Mouse (Mus musculus) intestine, embryonic 14.5 days (tissue): ENCODE measurements at regions not wholly inside any gene's neighbourhood (a gene's known extent, or its start where the extent isn't known, plus 50 kb on each side); places are given as distances from the start of the nearest gene placed in this dataset.
A peak's percentile ranks its signal among the peaks of the same experiment; 100 is the strongest.

Experiments used
- ATAC-seq: fragments of 200-750 bp; cut with Nextera tagmentation; replicated peaks from 2 replicates; pipeline ENCODE4 v1.8.0; 2017; ENCODE audit warnings: low read depth, moderate number of reproducible peaks, moderate TSS enrichment, moderate library complexity; ENCODE audit not compliant: low FRiP score, low TSS enrichment
- DNase-seq: peaks from one replicate; pipeline ENCODE4 v3.0.0-alpha.2; 2018; ENCODE audit warnings: low spot score
- H3K27ac ChIP-seq: fragments of 300-500 bp; sonication (generic); 2 replicates; pipeline ENCODE4 v1.5.1; 2014; ENCODE audit warnings: low read depth, mild to moderate bottlenecking, control low read depth
- H3K27me3 ChIP-seq: fragments of 300-500 bp; sonication (generic); replicated peaks from 2 replicates; pipeline ENCODE4 v1.6.1; 2014; ENCODE audit warnings: low read length, control low read depth; ENCODE audit not compliant: control insufficient read depth, insufficient read depth
- H3K36me3 ChIP-seq: fragments of 300-500 bp; sonication (generic); 2 replicates; pipeline ENCODE4 v1.6.1; 2014; ENCODE audit warnings: low read length, control low read depth; ENCODE audit not compliant: control insufficient read depth, insufficient read depth
- H3K4me1 ChIP-seq: fragments of 300-500 bp; sonication (generic); replicated peaks from 2 replicates; pipeline ENCODE4 v1.6.1; 2014; ENCODE audit warnings: low read length, control low read depth, mixed read lengths; ENCODE audit not compliant: control insufficient read depth, insufficient read depth
- H3K4me2 ChIP-seq: fragments of 300-500 bp; sonication (generic); 2 replicates; pipeline ENCODE4 v1.6.1; 2014; ENCODE audit warnings: low read length
- H3K4me3 ChIP-seq: fragments of 300-500 bp; sonication (generic); 2 replicates; pipeline ENCODE4 v1.5.1; 2014; ENCODE audit warnings: low read depth, low read length, control low read depth, mixed read lengths
- H3K9ac ChIP-seq: fragments of 300-500 bp; sonication (generic); 2 replicates; pipeline ENCODE4 v1.6.1; 2014; ENCODE audit warnings: mild to moderate bottlenecking, low read length
- H3K9me3 ChIP-seq: fragments of 300-500 bp; sonication (generic); 2 replicates; pipeline ENCODE4 v1.6.1; 2016; ENCODE audit warnings: low read length, control low read depth; ENCODE audit not compliant: control insufficient read depth
- WGBS: fragments of 180-500 bp; shearing (Covaris S2); extraction: QIAGEN DNeasy Blood & Tissue Kit; methylation state at CpG from one replicate; pipeline ENCODE4 v1.1.7; 2014; 5-methylcytosine and 5-hydroxymethylcytosine counted together

DNA sequence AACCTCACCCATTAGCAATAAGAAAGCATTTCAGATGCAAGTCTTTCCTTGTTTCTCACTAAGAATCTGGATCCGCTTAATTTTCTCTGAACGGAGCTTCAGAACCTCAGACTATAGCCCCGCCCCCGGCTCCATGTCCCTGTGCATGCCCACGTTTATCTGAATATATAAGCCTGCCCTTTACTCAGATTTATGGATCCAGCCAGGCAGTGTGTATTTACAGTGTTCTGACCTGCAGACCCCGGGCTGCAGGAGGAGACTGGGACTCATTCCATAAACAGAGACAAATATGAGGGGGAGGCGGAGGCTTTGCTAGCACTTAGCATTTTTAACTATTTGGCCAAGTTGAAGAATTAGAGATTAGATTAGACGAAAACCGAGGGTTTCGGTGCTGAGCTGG, 272.9 kb downstream of the Meis1 start:
- Histone ChIP-seq H3K9ac (no peak overlapping the region), H3K27me3 (no peaks in the 10 kb centered on the region), H3K9me3 (no peaks in the 10 kb centered on the region), H3K4me2 (peak overlapping the region; percentile 50), H3K36me3 (no peaks in the 10 kb centered on the region), H3K4me3 (no peak overlapping the region), H3K27ac (peak overlapping the region; percentile 92), H3K4me1 (peaks cover 52% of the 10 kb centered on the region)
- ATAC-seq (peak; percentile 67; the same call in 1 of the 2 replicates), DNase-seq (peak; percentile 74)
- 8% methylated on average over 10 of the region's 10 CpGs for WGBS

DNA sequence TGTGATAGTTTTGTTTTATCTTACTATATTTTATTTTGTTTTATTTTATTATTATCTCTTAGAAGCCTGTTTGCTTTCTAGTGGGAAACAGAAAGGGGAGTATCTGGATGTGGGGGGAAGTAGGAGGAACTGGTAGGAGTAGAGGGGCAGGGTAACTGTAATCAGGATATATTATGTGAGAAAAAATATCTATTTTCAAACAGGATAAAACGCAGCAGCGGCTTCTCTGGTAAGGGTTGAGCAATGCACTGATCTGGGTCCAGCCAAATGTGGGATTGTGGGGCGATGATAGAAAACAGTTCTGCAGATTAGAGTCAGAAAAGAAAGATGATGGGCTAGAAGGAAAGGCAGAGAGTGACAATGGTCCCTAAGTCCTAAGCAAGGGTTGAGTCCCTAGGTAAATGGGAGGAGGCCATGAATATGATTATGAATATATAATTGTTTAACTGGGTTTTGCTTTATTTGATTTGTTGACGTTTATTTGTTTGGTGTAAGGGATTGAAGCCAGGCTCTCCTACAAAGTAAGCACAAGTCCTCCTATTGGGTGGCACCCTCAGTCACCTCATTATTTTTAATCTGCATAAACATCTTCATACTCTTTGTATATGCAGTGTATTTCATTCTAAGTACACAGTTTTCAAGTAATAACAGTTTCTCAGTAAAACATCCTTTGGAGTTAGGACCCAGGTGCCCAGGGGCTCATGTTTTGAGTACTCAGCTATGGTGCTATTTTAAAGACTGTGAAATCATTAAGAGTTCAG, 283.7 kb downstream of the Meis1 start:
- no peak overlapping the region for H3K4me2 ChIP-seq
- ATAC-seq (no peak), DNase-seq (no peak)
- H3K27ac ChIP-seq = no peak overlapping the region
- no peak overlapping the region for H3K9ac ChIP-seq
- H3K27me3 ChIP-seq = no peaks in the 10 kb centered on the region
- no peak overlapping the region for H3K4me3 ChIP-seq
- WGBS = 87% methylated on average over 4 of the region's 4 CpGs
- no peaks in the 10 kb centered on the region for H3K4me1 ChIP-seq
- no peaks in the 10 kb centered on the region for H3K9me3 ChIP-seq
- no peaks in the 10 kb centered on the region for H3K36me3 ChIP-seq

DNA sequence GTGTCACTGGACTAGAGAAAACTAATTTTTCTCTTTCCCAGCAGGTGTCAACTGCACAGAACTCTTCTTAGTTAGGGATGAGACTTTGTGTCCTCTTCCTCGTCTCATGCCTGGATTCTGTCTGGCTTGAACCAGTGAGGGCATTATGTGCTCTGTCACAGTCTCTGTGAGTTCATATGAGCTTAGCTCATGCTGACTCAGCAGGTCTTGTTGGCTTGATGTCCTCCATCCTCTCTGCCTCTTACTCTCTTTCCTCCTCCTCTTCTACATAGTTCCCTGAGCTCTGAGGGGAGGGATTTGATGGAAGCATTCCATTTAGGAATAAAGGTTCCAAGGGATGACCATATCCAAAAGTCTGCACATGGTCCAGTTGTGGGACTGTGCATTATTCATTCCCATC, 284.7 kb downstream of the Meis1 start:
- Histone ChIP-seq H3K9me3 (no peaks in the 10 kb centered on the region), H3K27ac (no peak overlapping the region), H3K4me1 (no peaks in the 10 kb centered on the region), H3K27me3 (no peaks in the 10 kb centered on the region), H3K4me3 (no peak overlapping the region), H3K9ac (no peak overlapping the region), H3K36me3 (no peaks in the 10 kb centered on the region), H3K4me2 (no peak overlapping the region)
- 84% methylated on average over 1 of the region's 1 CpGs for WGBS
- ATAC-seq (no peak), DNase-seq (no peak)

DNA sequence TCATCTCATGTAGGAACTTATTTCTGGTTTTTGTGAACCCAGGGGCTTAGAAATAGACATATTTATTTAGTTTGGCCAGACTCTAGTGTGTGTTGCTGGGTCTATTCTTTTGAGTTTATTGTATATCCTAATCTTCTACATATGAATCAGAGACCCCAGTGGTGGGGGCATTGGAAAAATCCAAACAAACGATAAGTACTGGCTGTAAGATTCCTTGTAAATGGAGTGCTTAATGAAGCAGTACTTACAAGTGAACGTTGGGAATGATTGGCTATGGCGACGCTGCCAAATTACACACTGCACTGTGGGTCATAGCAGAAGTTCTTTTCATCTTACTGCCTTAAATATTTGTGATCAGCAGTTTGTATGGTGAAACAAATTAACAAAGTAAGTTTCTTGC, 289.0 kb downstream of the Meis1 start:
- H3K36me3 ChIP-seq = no peaks in the 10 kb centered on the region
- H3K4me2 ChIP-seq = no peak overlapping the region
- H3K27ac ChIP-seq = no peak overlapping the region
- no peaks in the 10 kb centered on the region for H3K9me3 ChIP-seq
- DNase-seq (no peak), ATAC-seq (no peak)
- H3K27me3 ChIP-seq = no peaks in the 10 kb centered on the region
- H3K4me1 ChIP-seq = no peaks in the 10 kb centered on the region
- WGBS = 67% methylated on average over 4 of the region's 4 CpGs
- H3K9ac ChIP-seq = no peak overlapping the region
- H3K4me3 ChIP-seq = no peak overlapping the region

DNA sequence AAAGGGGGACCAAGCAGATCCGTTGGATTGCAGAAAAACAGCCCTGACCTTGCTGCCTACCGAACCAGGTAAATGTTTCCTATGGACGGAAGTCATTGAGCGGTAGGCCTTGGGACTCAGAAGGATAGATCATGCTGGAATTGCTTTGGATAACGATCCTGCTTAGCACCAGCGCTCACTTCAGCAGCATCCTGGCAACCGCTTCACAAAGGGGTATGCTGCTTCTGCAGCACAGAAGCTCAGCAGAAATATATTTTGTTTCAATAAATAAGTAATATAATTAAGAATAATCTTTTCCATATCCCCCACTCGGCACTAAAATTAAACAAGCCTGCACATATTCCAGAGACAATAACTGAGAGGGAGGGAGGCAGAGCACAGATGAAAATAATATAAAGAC, 296.0 kb downstream of the Meis1 start:
- no peaks in the 10 kb centered on the region for H3K9me3 ChIP-seq
- DNase-seq = no peak
- H3K36me3 ChIP-seq = no peaks in the 10 kb centered on the region
- no peak for ATAC-seq
- H3K27me3 ChIP-seq = no peaks in the 10 kb centered on the region
- H3K4me2 ChIP-seq = no peak overlapping the region
- H3K9ac ChIP-seq = no peak overlapping the region
- 78% methylated on average over 8 of the region's 8 CpGs for WGBS
- H3K4me3 ChIP-seq = no peak overlapping the region
- H3K4me1 ChIP-seq = no peaks in the 10 kb centered on the region; the same call in 1 of the 2 replicates
- H3K27ac ChIP-seq = no peak overlapping the region

DNA sequence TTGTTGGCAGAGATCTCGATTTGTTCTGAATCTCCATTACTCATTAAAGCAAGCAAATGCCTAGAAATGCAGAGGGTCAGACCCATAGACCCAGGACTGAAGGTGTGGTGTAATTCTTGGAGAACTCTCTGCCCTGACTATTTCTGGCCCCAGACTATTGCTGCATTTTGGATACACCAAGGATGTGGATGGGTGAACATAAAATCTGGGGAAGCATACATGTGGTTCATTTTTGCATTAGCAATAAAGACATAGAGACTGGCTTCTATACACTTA, 303.0 kb downstream of the Meis1 start:
- no peak for ATAC-seq
- H3K36me3 ChIP-seq = no peaks in the 10 kb centered on the region
- H3K9me3 ChIP-seq = no peaks in the 10 kb centered on the region
- H3K27me3 ChIP-seq = no peaks in the 10 kb centered on the region
- 0 out of 2 replicates have a peak overlapping the region, but pooled peaks have one; percentile 7 for H3K27ac ChIP-seq
- no peak overlapping the region for H3K4me2 ChIP-seq
- H3K4me1 ChIP-seq = peaks cover 4% of the 10 kb centered on the region; the same call in 1 of the 2 replicates
- DNase-seq = no peak
- no peak overlapping the region for H3K4me3 ChIP-seq
- 37% methylated on average over 1 of the region's 1 CpGs for WGBS
- no peak overlapping the region for H3K9ac ChIP-seq

DNA sequence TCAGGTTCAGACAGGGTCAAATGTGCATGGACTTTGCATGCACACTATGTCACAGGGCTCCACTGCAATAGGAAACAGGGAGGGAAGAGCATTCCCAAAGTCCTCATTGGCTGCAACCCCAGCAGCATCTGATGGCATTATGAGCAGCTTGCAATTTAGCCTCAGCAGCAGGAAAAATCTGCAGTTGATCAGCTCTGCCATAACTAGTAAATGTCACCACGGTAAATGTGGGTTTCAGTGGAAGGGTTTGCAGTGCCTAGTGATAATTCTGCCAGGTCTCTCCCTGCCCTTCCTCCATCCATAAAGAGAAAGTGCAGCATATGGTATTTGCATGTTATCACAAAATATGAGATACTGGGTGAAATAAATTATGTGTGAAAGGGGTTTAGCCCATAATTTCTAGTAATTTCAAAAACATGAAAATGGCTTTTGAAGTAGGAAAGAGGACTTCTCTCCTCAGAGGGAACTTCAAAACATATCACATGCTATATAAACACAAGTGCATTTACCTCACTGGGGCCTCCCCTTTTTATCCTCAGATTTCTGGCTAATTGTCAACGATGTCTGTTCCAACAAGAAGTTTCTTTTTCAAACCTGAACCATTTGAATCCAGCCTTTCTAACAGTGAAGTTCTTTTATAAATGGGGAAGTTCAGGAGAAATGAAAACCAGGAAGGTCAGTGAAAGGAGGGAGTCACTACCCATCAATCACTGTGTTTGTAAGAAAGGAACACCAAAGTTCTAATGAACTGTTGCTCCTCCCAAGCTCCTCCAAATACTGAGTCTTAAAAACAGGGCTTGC, 303.5 kb downstream of the Meis1 start:
- Histone ChIP-seq H3K9me3 (no peaks in the 10 kb centered on the region), H3K36me3 (no peaks in the 10 kb centered on the region), H3K27ac (peak overlapping the region; percentile 7; the same call in 1 of the 2 replicates), H3K9ac (no peak overlapping the region), H3K4me1 (peaks cover 4% of the 10 kb centered on the region; the same call in 1 of the 2 replicates), H3K4me2 (no peak overlapping the region), H3K4me3 (no peak overlapping the region), H3K27me3 (no peaks in the 10 kb centered on the region)
- WGBS = 32% methylated on average over 2 of the region's 2 CpGs
- ATAC-seq (no peak), DNase-seq (no peak)

DNA sequence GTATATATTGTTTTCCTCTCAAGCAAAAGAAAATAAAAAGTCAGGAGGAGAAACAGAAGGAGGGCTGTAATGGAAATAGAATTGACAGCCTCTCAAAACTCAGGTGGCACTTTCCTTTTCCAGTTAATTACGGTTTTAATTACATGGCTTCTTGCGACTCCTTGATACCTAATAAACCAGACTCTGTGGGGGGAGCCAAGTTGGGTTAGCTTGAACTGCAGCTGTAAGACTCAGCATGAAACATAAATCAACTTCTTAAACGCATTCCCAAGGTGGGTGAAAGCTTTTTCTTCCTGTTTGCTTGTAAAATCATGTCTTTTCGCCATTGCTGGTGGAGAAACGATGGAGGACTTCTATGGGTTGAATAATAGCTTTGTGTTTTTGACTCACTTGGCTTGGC, 304.4 kb downstream of the Meis1 start:
- Histone ChIP-seq H3K9me3 (no peaks in the 10 kb centered on the region), H3K9ac (no peak overlapping the region), H3K27me3 (no peaks in the 10 kb centered on the region), H3K4me3 (no peak overlapping the region), H3K4me2 (no peak overlapping the region), H3K27ac (no peak overlapping the region), H3K4me1 (peaks cover 4% of the 10 kb centered on the region; the same call in 1 of the 2 replicates), H3K36me3 (no peaks in the 10 kb centered on the region)
- 46% methylated on average over 5 of the region's 5 CpGs for WGBS
- DNase-seq = no peak
- no peak for ATAC-seq
